Mouse (Mus musculus) hindbrain, embryonic 12.5 days (tissue): ENCODE measurements at regions not wholly inside any gene's neighbourhood (a gene's known extent, or its start where the extent isn't known, plus 50 kb on each side); places are given as distances from the start of the nearest gene placed in this dataset.

Experiments used
- ATAC-seq: fragments of 200-750 bp; cut with Nextera tagmentation; 2 replicates; pipeline ENCODE4 v1.8.0; 2017; ENCODE audit warnings: moderate TSS enrichment; ENCODE audit not compliant: low FRiP score
- H3K27ac ChIP-seq: fragments of 300-500 bp; sonication (generic); 2 replicates; pipeline ENCODE4 v1.5.1; 2016; ENCODE audit warnings: mild to moderate bottlenecking
- H3K27me3 ChIP-seq: fragments of 300-500 bp; sonication (generic); 2 replicates; pipeline ENCODE4 v1.6.1; 2016; ENCODE audit warnings: mild to moderate bottlenecking
- H3K36me3 ChIP-seq: fragments of 300-500 bp; sonication (generic); 2 replicates; pipeline ENCODE4 v1.6.1; 2016; ENCODE audit warnings: mild to moderate bottlenecking
- H3K4me1 ChIP-seq: fragments of 300-500 bp; sonication (generic); 2 replicates; pipeline ENCODE4 v1.6.1; 2016
- H3K4me2 ChIP-seq: fragments of 300-500 bp; sonication (generic); replicated peaks from 2 replicates; pipeline ENCODE4 v1.6.1; 2016; ENCODE audit warnings: mild to moderate bottlenecking
- H3K4me3 ChIP-seq: fragments of 300-500 bp; sonication (generic); 2 replicates; pipeline ENCODE4 v1.5.1; 2016; ENCODE audit warnings: mild to moderate bottlenecking
- H3K9ac ChIP-seq: fragments of 300-500 bp; sonication (generic); 2 replicates; pipeline ENCODE4 v1.6.1; 2016; ENCODE audit warnings: mild to moderate bottlenecking, moderate library complexity
- H3K9me3 ChIP-seq: fragments of 300-500 bp; sonication (generic); replicated peaks from 2 replicates; pipeline ENCODE4 v1.6.1; 2016; ENCODE audit warnings: mild to moderate bottlenecking
- WGBS: fragments of 180-500 bp; shearing (Covaris S2); methylation state at CpG from one replicate; pipeline ENCODE4 v1.1.7; 2016; 5-methylcytosine and 5-hydroxymethylcytosine counted together

DNA sequence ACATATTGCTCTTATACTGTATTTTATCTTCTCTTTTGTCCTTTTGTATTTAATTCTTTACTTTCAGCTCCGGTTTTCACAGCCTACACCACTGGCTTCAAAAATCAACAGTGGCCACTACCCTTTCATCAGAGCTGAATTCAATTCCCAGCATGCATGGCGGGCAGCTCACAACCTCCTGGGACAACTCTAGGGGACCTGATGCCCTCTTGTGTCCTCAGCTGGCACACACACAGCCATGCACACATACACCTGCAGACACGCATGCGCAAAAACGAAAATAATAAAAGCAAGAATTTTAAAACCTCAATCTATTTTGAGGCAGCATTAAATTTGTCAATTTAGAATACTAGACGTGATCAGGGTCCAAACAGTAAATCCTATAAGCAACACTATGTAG lies 82.6 kb upstream of the Samsn1 start:
- no peak overlapping the region for H3K9ac ChIP-seq
- no peaks in the 10 kb centered on the region for H3K27me3 ChIP-seq
- H3K36me3 ChIP-seq: no peaks in the 10 kb centered on the region
- ATAC-seq: no peak
- no peak overlapping the region for H3K4me2 ChIP-seq
- H3K27ac ChIP-seq: no peak overlapping the region
- H3K4me1 ChIP-seq: no peaks in the 10 kb centered on the region
- H3K4me3 ChIP-seq: no peak overlapping the region
- no peaks in the 10 kb centered on the region for H3K9me3 ChIP-seq
- 90% methylated on average over 6 of the region's 6 CpGs for WGBS

DNA sequence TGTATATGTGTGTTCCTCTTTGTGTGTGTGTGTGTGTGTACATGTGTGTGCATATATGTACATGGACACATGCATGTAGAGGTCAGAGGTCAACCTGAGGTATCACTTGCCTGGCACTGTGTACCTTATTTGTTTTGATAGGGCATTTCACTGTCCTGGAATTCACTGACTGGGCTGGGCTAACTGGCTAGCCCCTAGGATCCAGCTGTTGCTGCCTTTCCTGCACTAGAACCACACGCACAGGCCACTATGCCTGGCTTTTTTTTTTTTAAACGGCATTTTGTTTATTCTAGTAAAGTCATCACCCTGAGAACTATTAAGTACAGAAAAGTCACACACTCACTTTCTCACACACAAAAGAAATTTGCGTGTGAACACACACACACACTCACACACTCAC lies 79.7 kb upstream of the Samsn1 start:
- 90% methylated on average over 3 of the region's 3 CpGs for WGBS
- no peak for ATAC-seq
- Histone ChIP-seq H3K27me3 (no peaks in the 10 kb centered on the region), H3K36me3 (no peaks in the 10 kb centered on the region), H3K9ac (no peak overlapping the region), H3K4me3 (no peak overlapping the region), H3K9me3 (no peaks in the 10 kb centered on the region), H3K27ac (no peak overlapping the region), H3K4me1 (no peaks in the 10 kb centered on the region), H3K4me2 (no peak overlapping the region)

DNA sequence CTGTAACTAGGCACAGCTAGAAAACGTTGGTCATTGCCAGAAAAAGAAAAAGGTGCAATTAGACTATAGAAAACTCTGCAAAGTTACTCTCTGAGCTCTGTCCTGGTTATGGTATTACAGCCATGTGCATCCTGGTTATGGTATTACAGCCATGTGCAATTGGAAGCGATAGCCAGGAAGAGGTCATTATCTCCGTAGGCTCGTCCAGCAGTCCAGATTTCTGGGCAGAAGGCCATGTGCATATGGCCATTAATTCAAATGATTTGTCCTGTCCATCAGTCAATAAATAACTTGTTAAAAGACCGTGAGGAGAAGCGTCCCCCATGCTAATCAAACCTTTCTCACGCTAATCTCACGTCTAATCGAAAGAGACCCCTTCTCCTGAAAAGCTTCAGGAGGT lies 75.7 kb upstream of the Samsn1 start:
- Histone ChIP-seq H3K4me1 (no peaks in the 10 kb centered on the region), H3K4me3 (no peak overlapping the region), H3K27me3 (no peaks in the 10 kb centered on the region), H3K9me3 (no peaks in the 10 kb centered on the region), H3K9ac (no peak overlapping the region), H3K4me2 (no peak overlapping the region), H3K27ac (no peak overlapping the region), H3K36me3 (no peaks in the 10 kb centered on the region)
- WGBS: 86% methylated on average over 9 of the region's 9 CpGs
- ATAC-seq: no peak

DNA sequence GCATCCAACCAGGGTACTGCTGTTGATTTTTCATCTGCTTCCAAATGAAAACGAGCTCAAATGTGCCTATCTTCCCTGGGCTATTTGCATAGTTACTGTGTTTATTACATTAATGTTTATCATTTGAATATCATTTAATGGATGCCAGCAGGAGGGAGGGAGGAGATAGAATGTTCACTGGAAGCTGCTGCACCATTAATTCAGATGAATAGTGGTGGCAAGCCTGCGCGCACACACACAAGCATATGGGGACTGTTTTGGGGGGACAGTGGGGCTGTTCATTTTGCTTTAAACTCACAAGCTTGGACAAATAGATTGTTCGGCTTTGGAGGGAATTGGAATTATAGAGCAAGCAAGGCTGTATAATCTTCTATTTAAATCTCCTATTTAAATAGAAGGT lies 74.3 kb upstream of the Samsn1 start:
- no peak overlapping the region for H3K9ac ChIP-seq
- no peak overlapping the region for H3K27ac ChIP-seq
- H3K4me2 ChIP-seq: no peak overlapping the region
- H3K36me3 ChIP-seq: no peaks in the 10 kb centered on the region
- no peak for ATAC-seq
- no peaks in the 10 kb centered on the region for H3K27me3 ChIP-seq
- no peak overlapping the region for H3K4me3 ChIP-seq
- H3K9me3 ChIP-seq: no peaks in the 10 kb centered on the region
- H3K4me1 ChIP-seq: no peaks in the 10 kb centered on the region
- 77% methylated on average over 4 of the region's 4 CpGs for WGBS

DNA sequence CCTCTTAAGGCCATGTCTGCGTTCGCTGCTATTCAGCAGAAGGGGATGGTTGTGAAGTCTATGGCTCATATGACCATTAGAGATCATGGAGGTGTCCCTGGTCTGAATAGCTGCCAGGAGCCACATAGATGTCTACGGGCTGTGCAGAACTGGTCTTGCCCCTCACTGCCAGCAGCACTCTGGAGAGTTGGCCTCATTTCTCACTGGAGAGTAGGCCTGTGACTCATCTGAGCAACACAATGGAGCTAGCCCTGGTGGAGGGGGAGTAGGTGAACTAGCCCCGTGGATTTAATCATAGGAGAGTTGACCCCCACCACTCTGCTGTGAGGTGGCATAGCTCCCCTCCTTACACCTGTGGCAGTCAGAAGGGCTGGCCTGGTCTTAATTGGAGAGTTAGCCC lies 63.3 kb upstream of the Samsn1 start:
- no peaks in the 10 kb centered on the region for H3K4me1 ChIP-seq
- WGBS: 93% methylated on average over 4 of the region's 4 CpGs
- no peaks in the 10 kb centered on the region for H3K36me3 ChIP-seq
- ATAC-seq: no peak
- H3K4me2 ChIP-seq: no peak overlapping the region
- H3K9ac ChIP-seq: no peak overlapping the region
- no peak overlapping the region for H3K27ac ChIP-seq
- no peaks in the 10 kb centered on the region for H3K9me3 ChIP-seq
- H3K27me3 ChIP-seq: no peaks in the 10 kb centered on the region
- no peak overlapping the region for H3K4me3 ChIP-seq

DNA sequence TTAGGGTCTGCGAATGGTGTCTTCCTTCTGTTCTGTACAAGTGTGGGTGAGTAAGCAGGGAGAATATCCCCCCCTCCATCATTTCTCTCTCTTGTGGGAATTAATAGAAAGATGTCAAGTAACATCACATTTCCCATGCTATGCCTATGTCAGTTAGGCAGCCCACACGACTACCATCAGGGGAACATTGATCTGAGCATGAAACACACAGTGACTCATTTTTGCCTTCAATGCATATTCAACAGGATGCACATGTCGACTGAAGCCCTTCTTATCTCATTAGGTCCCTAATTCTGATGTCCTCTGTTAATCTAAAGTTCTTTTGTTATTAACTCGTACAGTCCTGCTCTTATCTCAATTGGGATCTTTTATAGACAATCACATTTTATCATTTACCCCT lies 60.4 kb upstream of the Samsn1 start:
- WGBS: 79% methylated on average over 4 of the region's 4 CpGs

DNA sequence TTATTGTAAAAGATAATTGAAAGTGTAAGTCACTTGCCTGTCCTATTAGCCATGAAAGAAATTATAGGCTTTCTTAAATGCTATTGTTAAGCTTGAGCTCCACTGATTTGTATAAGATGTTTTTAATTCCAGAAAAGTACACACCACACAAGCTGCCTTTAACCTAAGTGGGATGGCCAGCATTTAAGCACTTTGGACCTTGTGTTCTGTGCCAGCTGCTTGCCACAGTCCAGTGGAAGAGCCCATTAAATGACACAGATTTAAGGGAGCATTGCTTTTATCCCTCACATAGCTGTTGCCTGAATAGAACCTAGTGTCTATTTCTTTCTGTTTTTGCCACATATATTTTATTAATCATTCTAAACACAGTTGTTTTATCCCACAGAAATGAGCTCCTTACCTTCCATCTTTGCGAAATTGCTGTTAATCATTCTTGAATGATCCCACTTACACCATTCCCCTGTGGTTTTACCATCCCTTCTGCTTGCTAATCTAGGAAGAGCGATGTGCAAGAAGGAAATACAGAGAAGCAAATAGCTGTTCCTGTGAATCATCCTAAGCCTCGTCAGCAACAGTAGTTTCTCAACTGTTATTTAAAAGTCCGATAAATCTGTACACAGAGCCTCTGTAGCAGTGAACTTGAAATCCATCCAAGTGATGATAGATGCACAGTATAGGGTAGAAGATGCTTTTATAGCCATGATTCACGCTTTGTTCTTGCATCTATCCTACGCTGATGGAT lies 57.9 kb upstream of the Samsn1 start:
- Histone ChIP-seq H3K27me3 (no peaks in the 10 kb centered on the region), H3K36me3 (no peaks in the 10 kb centered on the region), H3K4me1 (no peaks in the 10 kb centered on the region), H3K4me2 (no peak overlapping the region), H3K9ac (no peak overlapping the region), H3K4me3 (no peak overlapping the region), H3K9me3 (no peaks in the 10 kb centered on the region), H3K27ac (no peak overlapping the region)
- WGBS: 90% methylated on average over 6 of the region's 6 CpGs
- no peak for ATAC-seq

More for the DNA sequence above, 60.4 kb upstream of the Samsn1 start:
- Histone ChIP-seq H3K27ac (no peak overlapping the region), H3K36me3 (no peaks in the 10 kb centered on the region), H3K27me3 (no peaks in the 10 kb centered on the region), H3K4me1 (no peaks in the 10 kb centered on the region), H3K9ac (no peak overlapping the region), H3K4me3 (no peak overlapping the region), H3K4me2 (no peak overlapping the region), H3K9me3 (no peaks in the 10 kb centered on the region)
- no peak for ATAC-seq

DNA sequence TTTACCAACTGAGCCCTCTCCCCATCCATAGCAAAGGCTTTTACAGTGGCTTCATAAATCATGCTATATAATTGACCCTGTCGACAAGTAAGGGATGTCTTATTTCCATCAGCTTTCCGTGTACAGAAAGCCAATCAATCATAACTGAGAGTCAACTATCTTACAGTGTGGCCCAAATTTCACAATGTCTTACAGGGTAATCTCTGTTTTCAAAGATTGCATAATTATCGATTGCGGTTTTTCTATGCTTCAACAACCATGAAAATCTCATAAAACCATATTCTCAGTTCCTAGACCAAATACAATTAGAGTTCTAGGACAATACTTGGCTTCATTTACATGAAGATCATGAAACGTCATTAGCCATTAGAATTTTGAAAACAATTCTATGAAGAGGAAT lies 56.1 kb upstream of the Samsn1 start:
- no peak overlapping the region for H3K9ac ChIP-seq
- no peaks in the 10 kb centered on the region for H3K27me3 ChIP-seq
- no peak overlapping the region for H3K27ac ChIP-seq
- H3K9me3 ChIP-seq: no peaks in the 10 kb centered on the region
- H3K36me3 ChIP-seq: no peaks in the 10 kb centered on the region
- H3K4me1 ChIP-seq: no peaks in the 10 kb centered on the region
- no peak for ATAC-seq
- H3K4me2 ChIP-seq: no peak overlapping the region
- H3K4me3 ChIP-seq: no peak overlapping the region
- WGBS: 84% methylated on average over 5 of the region's 5 CpGs

DNA sequence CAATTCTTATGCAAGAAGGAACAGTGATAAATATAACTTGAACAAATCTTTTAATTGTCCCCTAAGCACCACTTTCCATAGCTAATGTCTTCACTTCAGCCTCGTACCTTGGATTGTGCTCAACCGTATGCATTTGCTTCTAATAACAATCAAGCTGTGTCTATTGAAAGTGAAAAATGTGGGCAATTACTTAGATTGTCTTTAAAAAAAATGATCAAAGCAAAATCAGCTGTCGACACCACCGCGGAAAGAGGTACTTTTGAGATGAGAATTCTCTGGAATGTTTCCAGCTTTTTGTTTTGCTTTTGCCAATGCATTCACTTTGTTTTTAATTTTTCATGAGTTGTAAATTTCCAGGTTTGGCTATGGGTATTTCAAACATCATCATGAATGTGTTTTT lies 54.1 kb upstream of the Samsn1 start:
- WGBS: 66% methylated on average over 5 of the region's 5 CpGs
- Histone ChIP-seq H3K36me3 (no peaks in the 10 kb centered on the region), H3K4me1 (no peaks in the 10 kb centered on the region), H3K4me2 (no peak overlapping the region), H3K4me3 (no peak overlapping the region), H3K27ac (no peak overlapping the region), H3K27me3 (no peaks in the 10 kb centered on the region), H3K9ac (no peak overlapping the region), H3K9me3 (no peaks in the 10 kb centered on the region)
- no peak for ATAC-seq
